Mouse (Mus musculus): Measurements from ENCODE around the gene Gm10837.

Gene Gm10837

GRCm38 (mm10) chr14:122479461-122480109, 10.8 kb upstream of the Gm10837 start:
- no peak for DNase-seq (ENCODE audit: low spot score)

DNA sequence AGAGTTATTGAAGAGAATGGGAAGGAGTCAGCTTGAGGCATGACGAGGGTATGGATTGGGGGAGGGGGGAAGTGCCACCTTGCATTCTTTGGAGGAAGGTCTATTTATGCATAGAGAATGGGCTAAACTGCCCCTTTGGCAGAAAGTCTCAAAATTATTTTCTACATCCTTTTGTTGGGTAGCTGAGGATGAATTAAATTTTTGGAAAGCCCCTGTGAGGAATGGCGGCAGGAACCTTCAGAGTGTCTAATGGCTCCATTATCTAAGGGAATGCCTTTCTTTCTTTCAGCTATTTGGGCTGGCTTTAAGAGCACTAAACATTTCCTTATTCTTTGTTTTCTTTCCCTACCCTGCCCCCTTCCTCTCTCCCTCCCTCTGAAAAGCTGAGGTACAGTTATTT, 10.0 kb upstream of the Gm10837 start:
- DNase-seq (ENCODE audit: low spot score) = no peak

DNA sequence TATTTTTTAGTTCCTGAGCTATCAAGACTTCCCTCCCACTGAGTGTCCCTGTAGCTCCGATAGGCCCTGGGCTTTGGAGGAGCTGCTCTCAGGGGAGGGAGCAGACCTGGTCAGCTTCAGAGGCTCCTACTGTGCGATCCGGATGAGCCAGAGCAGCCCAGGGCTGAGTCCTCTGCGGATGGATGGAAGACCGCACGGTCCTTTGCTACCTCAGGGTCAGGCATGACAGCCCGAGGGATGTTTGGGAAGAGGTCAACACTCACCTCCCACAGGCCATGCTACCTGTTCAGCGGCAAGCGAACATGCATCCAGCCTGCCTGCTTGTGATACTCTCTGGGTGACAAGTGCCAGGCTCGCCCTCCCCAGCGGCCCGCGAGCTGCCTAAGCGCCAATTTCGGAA, 9.2 kb upstream of the Gm10837 start:
- DNase-seq (ENCODE audit: low spot score) = no peak

DNA sequence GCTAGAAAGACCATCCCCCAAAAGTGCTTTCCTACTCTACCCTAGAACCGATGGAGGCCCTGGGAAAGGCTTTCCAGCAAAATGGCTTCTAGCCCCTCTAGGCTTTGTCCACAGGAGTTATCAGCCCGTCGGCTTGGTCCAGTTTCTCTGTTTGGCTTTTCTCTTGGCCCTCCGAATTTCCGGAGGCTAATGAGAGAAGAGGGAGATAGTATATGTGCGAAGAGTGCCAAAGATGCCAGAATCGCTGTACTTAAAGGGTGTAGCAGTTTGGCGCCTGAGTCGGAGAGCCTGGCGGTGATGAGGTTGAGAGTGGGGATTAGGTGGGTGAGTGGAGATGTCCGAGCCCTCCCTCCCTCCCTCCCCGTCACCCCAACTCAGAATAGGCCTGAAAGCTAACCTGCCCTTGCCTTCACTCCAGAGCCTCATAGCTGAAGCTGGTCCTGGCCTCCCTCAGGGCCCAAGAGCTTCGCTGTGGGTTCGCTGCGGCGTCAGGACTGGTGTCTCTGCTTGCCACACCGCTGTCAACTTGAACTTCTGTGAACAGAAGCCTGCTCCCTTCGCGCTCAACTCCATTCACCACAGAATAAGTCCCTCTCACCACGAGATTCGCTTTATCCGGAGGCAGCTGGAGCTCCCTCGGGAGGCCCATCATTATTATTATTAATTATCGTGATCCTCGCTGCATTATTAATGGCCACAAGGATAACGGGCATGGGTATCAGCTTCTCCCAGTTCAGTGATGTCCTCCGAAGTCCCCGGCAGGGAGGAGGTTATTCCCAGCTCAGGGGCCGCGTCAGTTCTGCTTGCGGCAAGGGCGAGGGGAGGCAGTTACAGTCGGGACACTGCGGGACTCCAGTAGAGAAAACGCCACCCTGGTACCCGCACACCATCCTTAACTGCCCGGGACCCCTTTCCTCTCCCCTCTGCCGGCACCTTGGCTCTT, 8.0 kb upstream of the Gm10837 start:
- DNase-seq (ENCODE audit: low spot score) = no peak

GRCm38 (mm10) chr14:122483024-122483385, 7.4 kb upstream of the Gm10837 start:
- no peak for DNase-seq (ENCODE audit: low spot score)

GRCm38 (mm10) chr14:122483556-122484421, 6.6 kb upstream of the Gm10837 start:
- no peak for DNase-seq (ENCODE audit: low spot score)

DNA sequence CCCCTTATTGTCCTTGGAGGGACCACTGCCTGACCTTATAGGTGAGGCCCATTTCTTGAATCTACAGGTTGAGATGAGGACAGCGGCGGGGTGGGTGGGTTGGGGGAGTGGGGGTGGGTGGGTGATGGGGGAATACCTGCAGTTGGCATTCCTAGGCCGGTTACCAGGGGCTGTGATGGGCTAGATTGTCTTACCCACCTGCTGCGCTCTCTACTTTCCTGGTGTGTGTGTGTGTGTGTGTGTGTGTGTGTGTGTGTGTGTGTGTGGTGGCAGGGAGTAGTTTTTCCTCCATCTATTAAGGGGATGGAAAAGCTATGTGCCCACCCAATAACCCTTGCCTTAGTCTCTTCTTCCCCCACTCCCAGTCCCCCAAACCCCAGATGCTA, 5.9 kb upstream of the Gm10837 start:
- no peak for DNase-seq (ENCODE audit: low spot score)

DNA sequence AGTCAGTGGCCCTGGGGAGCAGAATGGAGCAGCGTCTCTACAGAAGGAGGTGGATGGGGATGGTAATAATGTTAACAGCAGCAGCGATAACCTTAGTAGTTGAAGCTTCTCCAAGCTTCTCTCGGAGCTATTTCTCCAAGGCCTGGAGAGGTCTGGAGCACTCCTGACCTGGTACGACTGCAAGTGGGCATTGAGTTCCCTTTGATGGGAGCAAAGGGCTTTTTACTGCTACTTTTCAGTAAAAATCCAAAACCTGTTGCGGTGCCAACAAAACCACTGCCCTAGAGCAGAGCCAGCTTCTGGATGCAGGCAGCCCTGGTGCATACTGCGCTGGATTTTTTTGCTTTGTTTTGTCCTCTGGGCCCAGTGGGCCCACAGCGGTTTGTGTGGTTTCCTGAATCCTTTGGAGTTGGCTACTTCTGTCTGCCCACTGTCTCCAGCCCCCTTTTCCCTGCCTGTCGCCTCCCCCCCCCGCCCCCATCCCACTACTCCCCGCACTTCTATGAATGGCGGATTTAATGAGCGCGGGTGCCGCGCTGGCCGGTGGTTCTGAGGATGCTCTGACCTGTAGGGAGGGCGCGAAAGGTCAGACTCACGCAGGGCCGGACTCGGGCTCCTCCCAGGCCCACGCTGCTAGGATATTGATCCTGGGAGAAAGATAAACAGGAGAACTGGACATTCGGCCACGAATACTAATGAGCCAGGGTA, 5.4 kb upstream of the Gm10837 start:
- DNase-seq (ENCODE audit: low spot score) = no peak

- DNase-seq (ENCODE audit: low spot score) = no peak
Measured at GRCm38 (mm10) chr14:122485635-122486181, 4.7 kb upstream of the Gm10837 start.

GRCm38 (mm10) chr14:122486611-122487010, 3.8 kb upstream of the Gm10837 start:
- no peak for DNase-seq (ENCODE audit: low spot score)

- DNase-seq (ENCODE audit: low spot score) = no peak
Measured at GRCm38 (mm10) chr14:122487366-122487765, 3.0 kb upstream of the Gm10837 start.

DNA sequence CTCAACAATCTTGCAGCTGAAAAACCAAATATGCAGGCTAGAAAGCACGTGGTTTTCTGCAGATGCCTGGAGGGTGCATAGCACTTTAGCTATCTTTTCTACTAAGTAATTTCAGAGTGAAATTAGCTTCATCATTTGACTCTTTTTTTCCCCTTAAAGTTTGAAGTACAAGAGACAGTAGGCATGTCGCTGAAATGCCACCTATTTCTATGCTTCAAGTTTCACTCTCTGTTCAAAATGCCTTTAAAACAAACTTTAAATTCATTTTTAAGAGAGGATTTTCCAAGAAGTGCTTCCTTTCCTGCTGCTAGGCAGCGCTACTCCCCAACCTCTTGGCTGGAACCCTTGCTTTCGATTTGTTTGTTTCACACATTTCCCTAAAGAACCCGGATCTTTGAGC, 1.3 kb upstream of the Gm10837 start:
- DNase-seq (ENCODE audit: low spot score) = no peak

DNA sequence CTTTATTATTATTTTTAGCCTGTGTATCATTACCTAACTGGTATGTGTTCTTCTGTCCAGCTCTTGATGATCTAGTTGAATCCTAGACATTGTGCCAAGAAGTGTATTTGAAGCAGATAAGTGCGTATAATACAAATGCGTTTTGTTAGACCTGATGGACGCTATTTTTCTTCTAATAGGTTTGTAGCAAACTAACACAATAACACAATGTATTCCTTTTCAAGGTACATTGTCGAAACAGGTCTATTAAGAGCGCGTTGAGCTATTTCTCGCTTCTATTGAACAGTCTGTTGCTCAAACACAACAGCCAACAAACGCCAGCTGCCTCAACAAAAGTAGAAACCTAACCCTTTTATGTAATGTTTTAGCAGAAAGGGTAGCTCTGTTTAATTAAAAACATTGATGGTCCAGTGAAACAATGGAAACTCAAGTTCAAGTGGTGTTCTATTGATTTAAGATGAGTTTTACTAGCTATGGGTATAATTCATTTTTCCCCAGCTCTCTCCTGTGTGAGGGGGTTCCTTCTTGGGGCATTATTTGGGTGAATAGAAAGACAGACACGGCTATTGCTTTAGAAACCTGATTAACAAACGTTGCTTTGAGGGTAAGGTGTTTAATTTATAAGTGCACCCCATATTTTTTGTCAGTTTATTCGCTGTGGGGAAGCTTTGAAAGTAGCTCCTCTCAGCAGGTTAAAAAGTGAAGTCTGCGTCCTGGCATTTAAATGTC, 536 bp upstream of the Gm10837 start:
- no peak for DNase-seq (ENCODE audit: low spot score)

- DNase-seq (ENCODE audit: low spot score) = no peak
Measured at GRCm38 (mm10) chr14:122491521-122491920, 1.1 kb downstream of the Gm10837 start.

GRCm38 (mm10) chr14:122492015-122492414, 1.6 kb downstream of the Gm10837 start:
- DNase-seq (ENCODE audit: low spot score) = no peak

DNA sequence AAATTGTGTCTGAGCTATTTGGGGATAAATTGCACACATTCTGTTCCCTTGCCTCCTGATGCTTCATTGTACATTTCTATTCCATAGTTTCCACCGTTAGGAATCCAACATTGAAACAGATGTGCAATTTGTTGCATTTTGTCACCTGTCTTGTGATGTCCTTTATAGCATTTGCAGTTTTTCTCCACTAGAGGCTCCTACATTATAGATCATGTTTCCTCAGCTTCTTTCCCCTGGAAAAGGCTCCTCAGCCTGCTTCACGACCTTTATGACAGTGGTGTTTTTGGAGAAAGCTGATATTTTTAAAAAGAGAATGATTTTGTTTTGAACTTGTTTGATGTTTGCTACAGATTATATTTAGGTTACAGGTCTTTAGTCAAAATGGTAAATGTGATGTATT, 18.7 kb downstream of the Gm10837 start:
- no peak for DNase-seq (ENCODE audit: low spot score)

- no peak for DNase-seq (ENCODE audit: low spot score)
Measured at GRCm38 (mm10) chr14:122511519-122511918, 21.1 kb downstream of the Gm10837 start.

DNA sequence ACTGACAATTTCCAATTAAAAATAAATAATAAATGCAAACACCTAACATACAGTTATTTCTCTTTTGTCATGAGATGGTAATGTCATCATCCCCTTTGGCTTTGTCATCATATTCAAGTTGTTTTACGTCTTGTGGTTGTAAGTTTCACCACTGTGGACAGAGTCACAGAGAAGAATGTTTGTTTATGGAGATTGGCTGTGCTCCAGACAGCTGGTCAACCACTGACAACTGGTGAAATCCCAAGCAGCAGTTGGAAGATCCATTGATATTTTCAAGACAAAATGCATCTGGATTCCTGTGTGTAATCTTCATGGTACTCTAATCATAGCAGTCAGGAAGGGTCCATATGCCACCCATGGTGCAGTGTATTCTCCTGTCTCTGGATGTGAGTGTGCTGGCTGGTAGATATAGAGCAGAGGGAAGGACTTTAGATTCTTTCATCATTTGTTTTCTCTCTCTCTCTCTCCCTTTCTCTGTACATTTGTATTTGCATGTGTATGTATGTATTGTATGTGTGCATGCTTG, 23.2 kb downstream of the Gm10837 start:
- DNase-seq (ENCODE audit: low spot score) = no peak

DNA sequence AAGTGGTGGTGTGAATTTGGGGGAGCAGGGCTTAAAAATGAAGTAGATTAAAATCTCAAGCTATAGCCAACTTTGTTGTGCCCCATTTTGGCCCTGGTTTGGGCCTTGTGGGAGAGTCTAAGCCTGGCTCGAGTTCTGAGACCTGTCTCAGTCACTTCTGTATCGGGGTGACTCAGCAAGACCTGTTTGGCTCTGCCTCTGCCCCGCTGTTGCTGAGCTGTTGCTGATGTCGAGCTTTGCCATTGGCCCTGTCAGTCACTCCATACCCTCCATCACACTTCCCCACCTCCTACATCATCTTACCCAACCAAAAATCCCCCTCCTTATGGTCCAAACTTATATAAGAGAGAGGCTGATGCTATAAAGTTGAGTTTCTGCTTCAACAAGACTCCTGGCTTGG, 38.1 kb downstream of the Gm10837 start:
- DNase-seq (ENCODE audit: low spot score) = no peak

DNA sequence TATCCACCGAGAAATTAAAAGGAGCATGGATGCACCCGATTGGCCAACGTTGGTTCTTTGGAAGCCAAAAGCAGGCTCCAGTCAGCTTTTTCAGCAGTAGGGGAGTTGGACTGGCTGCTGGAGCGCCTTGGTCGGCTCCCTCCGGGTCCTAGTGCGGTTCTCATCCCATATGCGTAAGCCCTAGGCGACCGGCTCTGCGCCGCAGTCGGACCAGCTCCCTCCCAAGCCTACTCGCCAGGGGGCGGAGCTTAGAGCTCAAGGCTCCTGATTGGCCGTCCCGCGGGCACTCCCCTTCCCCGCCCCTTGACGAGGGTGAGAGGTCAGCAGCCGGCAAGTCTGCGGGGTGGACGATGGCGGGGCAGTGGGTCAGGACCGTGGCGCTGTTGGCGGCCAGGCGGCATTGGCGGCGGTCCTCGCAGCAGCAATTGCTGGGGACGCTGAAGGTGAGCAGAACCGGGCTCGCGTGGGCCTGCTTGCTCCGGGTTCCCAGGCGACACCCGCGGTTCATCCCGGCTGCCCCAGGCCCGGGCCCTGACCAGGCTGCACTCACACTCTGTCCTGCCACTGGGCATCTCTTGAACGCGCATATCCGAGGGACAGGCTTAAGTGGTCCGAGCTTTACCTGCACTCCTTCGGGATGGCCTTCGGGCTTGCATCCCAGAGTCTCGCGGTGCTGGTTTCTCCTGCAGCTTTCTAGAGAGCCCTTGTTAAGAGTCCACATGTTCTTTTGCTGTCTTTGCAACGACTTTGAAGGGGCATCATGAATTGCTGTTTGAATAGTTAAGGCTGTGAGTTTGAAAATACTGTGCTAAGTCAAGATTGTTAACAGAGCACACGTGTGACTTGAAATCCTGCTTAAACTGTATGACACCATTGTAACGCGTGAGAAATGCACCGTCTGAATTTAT, 43.9 kb downstream of the Gm10837 start, which contains the start of gene Pcca:
Pcca (plus strand) TSS at position 308 of the 908 bp plus-strand sequence.
- peak; percentile 88 for DNase-seq (ENCODE audit: low spot score)
